Mouse (Mus musculus) midbrain, postnatal 0 days (tissue): ENCODE measurements around the gene Tnc. TPM values are rescaled to one million over a fixed set of nuclear protein-coding genes. Genes with fewer than 3 reads are reported as not detected.
"Not testable (repeated sequence)": the region's sequence is repeated elsewhere in the genome, so short reads cannot be mapped to it uniquely, and the experiment has no call there.

Experiments used
- ATAC-seq: fragments of 200-750 bp; cut with Nextera tagmentation; 2 replicates; pipeline ENCODE4 v1.8.0; 2017; ENCODE audit warnings: moderate number of reproducible peaks, mild to moderate bottlenecking, moderate TSS enrichment, moderate library complexity; ENCODE audit not compliant: low FRiP score
- DNase-seq: peaks from one replicate; pipeline ENCODE4 v3.0.0-alpha.2; 2015; ENCODE audit warnings: low spot score
- H3K27ac ChIP-seq: fragments of 300-500 bp; sonication (generic); 2 replicates; pipeline ENCODE4 v1.5.1; 2014; ENCODE audit warnings: low read depth, mild to moderate bottlenecking, low read length, mixed read lengths
- H3K27me3 ChIP-seq: fragments of 300-500 bp; sonication (generic); 2 replicates; pipeline ENCODE4 v1.6.1; 2014; ENCODE audit warnings: low read length, control low read depth, mixed read lengths; ENCODE audit not compliant: insufficient read depth
- H3K36me3 ChIP-seq: fragments of 300-500 bp; sonication (generic); 2 replicates; pipeline ENCODE4 v1.6.1; 2014; ENCODE audit warnings: low read length, control low read depth, mixed read lengths; ENCODE audit not compliant: insufficient read depth
- H3K4me1 ChIP-seq: fragments of 300-500 bp; sonication (generic); 2 replicates; pipeline ENCODE4 v1.6.1; 2014; ENCODE audit warnings: mild to moderate bottlenecking, control low read depth, antibody characterized with exemption, low read length, mixed read lengths; ENCODE audit not compliant: insufficient read depth
- H3K4me2 ChIP-seq: fragments of 300-500 bp; sonication (generic); 2 replicates; pipeline ENCODE4 v1.6.1; 2014; ENCODE audit warnings: low read depth, mild to moderate bottlenecking, low read length, mixed read lengths; ENCODE audit not compliant: poor library complexity, severe bottlenecking
- H3K4me3 ChIP-seq: fragments of 300-500 bp; sonication (generic); 2 replicates; pipeline ENCODE4 v1.5.1; 2014; ENCODE audit warnings: low read depth, mild to moderate bottlenecking, low read length, moderate library complexity
- H3K9ac ChIP-seq: fragments of 300-500 bp; sonication (generic); replicated peaks from 2 replicates; pipeline ENCODE4 v1.6.1; 2014; ENCODE audit warnings: mild to moderate bottlenecking, low read length, moderate library complexity, mixed read lengths; ENCODE audit not compliant: poor library complexity, severe bottlenecking
- H3K9me3 ChIP-seq: fragments of 300-500 bp; sonication (generic); 2 replicates; pipeline ENCODE4 v1.6.1; 2016; ENCODE audit warnings: low read length, control low read depth
- CTCF ChIP-seq: IDR thresholded peaks from 2 replicates; pipeline ENCODE4 v1.5.1; 2016; ENCODE audit warnings: antibody characterized with exemption, mild to moderate bottlenecking
- WGBS: fragments of 180-500 bp; shearing (Covaris S2); extraction: QIAGEN DNeasy Blood & Tissue Kit; methylation state at CpG from one replicate; pipeline ENCODE4 v1.1.7; 2014; 5-methylcytosine and 5-hydroxymethylcytosine counted together
- polyA plus RNA-seq: library from polyadenylated mRNA; unstranded; fragments of >200 nt; fragmentation: Nextera tagmentation; extraction: Ambion mirVana; gene quantifications from 2 replicates; pipeline ENCODE4 v1.2.1, GENCODE M21; 2015
- total RNA-seq: library from RNA; depleted of rRNA; stranded (reverse); fragments of >200 nt; gene quantifications from 2 replicates; pipeline ENCODE4 v1.2.3, GENCODE M21; 2014

The Tnc gene
- total and polyA plus RNA-seq, 2 experiments from 2014 or later, result 38.2 to 167 TPM

DNA sequence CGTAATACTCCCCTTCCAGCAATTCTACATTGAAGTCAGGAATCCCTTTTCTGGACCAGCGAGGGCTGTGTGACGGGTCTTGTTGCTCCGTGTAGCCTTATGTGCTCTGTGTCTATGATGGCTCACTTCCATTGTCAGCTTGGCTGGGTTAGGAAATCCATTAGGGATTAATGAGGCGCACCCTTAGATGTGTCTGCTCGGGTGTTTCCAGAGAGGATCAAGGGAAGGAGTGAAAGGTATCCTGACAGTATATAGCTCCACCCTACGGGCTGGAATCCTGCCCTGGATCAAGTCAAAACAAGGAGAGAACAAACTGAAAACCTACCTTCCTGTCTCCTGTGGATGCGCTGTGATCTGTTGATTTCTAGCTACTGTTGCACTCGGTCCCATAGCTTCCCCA lies 96.8 kb downstream of the Tnc start:
- no peaks in the 10 kb centered on the region for H3K36me3 ChIP-seq
- WGBS, result 83% methylated on average over 9 of the region's 9 CpGs
- H3K9me3 ChIP-seq, result no peaks in the 10 kb centered on the region
- no peak overlapping the region for H3K27ac ChIP-seq
- no peak overlapping the region for H3K4me3 ChIP-seq
- DNase-seq (no peak), ATAC-seq (no peak)
- H3K27me3 ChIP-seq, result no peaks in the 10 kb centered on the region
- no peak for TF ChIP-seq CTCF
- H3K4me1 ChIP-seq, result no peaks in the 10 kb centered on the region
- H3K4me2 ChIP-seq, result no peak overlapping the region
- H3K9ac ChIP-seq, result no peak overlapping the region

DNA sequence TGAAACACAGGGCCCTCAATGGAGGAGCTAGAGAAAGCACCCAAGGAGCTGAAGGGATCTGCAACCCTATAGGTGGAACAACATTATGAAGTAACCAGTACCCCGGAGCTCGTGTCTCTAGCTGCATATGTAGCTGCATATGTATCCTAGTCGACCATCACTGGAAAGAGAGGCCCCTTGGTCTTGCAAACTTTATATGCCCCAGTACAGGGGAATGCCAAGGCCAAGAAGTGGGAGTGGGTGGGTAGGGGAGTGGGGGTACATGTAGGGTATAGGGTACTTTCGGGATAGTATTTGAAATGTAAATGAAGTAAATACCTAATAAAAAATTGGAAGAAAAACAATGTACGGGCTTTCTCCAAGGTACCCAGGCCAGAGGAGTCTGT lies 98.1 kb downstream of the Tnc start:
- DNase-seq, result not testable (repeated sequence)

DNA sequence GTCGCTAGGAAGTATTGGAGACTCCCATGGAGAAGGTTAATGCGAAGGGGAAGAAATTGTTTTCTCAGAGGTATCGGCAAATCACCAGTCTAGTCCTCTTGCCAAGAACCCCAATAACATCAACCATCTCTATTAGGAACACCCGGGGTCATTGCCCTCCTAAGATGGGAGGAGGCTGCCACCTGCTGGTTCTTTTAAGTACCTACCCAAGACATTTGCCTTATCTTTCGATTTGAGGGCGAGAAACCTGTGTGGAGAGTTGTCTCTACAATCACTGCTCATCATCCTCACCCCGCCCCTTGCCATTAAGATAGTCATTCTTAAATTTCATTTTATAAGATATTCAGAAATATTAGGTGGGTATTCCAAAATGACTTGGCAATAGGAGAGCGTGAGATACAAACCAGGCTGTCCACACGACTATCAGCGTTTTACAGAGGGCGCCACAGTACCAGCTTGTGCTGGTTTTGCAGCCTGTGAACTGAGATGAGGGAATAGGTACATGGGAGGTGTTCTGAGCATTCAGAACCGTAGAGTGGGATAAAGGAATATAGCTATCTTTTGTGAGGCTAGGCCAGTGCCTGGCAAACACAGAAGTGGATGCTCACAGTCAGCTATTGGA lies 98.6 kb downstream of the Tnc start:
- Histone ChIP-seq H3K9ac (no peak overlapping the region), H3K4me3 (no peak overlapping the region), H3K27me3 (no peaks in the 10 kb centered on the region), H3K27ac (no peak overlapping the region), H3K36me3 (no peaks in the 10 kb centered on the region), H3K4me1 (no peaks in the 10 kb centered on the region), H3K4me2 (no peak overlapping the region), H3K9me3 (no peaks in the 10 kb centered on the region)
- 41% methylated on average over 12 of the region's 12 CpGs for WGBS
- TF ChIP-seq CTCF, result peak; percentile 88
- ATAC-seq (peak; percentile 80), DNase-seq (peak; percentile 87)

More for the DNA sequence above, 98.1 kb downstream of the Tnc start:
- H3K4me2 ChIP-seq, H3K4me3 ChIP-seq, H3K4me1 ChIP-seq, ATAC-seq, H3K36me3 ChIP-seq, H3K9ac ChIP-seq, H3K27me3 ChIP-seq, H3K27ac ChIP-seq, H3K9me3 ChIP-seq: not testable (repeated sequence)
- 90% methylated on average over 5 of the region's 5 CpGs for WGBS

DNA sequence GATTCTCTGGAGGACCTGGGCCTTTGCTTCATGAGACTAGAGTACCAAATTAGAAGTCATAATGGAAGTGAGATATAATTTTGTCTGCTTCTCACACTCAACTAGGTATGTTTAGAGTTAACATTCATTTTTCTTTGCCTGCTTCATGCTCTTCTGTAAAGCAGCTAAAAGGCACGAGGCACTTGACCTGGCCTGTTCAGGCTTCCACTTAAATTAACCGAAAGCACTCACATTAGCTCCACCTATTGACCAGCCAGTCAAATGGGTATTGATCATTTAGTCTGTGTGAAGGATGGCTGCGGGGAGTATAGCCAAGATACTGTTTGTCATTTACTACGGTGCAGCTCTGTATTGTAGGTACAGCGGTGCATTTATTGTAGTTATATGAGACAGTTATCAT lies 103.0 kb downstream of the Tnc start:
- H3K4me2 ChIP-seq, result no peak overlapping the region
- ATAC-seq, result no peak
- no peak overlapping the region for H3K27ac ChIP-seq
- H3K36me3 ChIP-seq, result no peaks in the 10 kb centered on the region
- H3K27me3 ChIP-seq, result no peaks in the 10 kb centered on the region
- no peak overlapping the region for H3K4me3 ChIP-seq
- H3K9ac ChIP-seq, result no peak overlapping the region
- no peaks in the 10 kb centered on the region for H3K9me3 ChIP-seq
- WGBS, result 73% methylated on average over 5 of the region's 5 CpGs
- TF ChIP-seq CTCF, result peak; percentile 20
- no peak for DNase-seq
- no peaks in the 10 kb centered on the region for H3K4me1 ChIP-seq

DNA sequence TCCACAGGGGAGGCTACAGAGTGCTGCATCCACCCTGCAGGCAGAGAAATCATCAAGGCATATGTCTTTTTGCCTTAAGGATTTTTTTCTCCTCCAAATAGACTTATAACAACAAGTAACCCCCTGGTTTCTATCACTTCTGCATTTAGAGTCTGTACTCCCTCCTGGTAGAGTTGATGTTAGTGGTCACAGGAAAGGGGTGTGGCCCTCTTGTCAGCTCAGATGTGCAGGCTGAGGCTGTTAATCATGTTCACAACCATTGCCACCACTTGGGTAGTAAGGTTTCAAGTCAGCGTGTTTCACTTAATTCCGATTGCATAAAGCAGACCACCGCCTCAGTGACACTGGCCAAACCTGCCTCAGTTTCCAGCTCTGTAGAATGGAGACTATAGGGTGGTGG lies 103.9 kb downstream of the Tnc start:
- Histone ChIP-seq H3K9ac (no peak overlapping the region), H3K36me3 (no peaks in the 10 kb centered on the region), H3K4me2 (no peak overlapping the region), H3K4me1 (no peaks in the 10 kb centered on the region), H3K27me3 (no peaks in the 10 kb centered on the region), H3K27ac (no peak overlapping the region), H3K4me3 (no peak overlapping the region), H3K9me3 (no peaks in the 10 kb centered on the region)
- DNase-seq (no peak), ATAC-seq (no peak)
- no peak for TF ChIP-seq CTCF
- WGBS, result 94% methylated on average over 3 of the region's 3 CpGs

DNA sequence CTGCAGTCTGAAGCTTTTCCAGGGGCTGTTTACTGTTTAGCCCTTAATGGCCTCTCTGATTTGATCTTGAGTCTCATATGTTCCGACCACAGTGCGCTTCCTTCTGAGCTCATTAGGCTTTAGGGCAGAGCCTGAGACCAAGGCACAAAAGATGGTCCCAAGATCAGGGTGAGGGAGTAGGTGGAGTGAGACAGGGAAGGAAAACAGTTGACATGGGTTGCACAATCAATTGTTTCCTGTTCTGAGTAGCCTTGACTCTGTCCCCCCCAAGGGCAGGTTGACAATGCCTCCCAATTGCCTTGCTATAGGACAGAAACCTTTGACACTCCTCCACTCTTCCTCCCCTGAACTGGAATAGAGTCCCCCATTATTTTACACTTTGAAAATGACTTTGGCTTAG lies 105.4 kb downstream of the Tnc start:
- no peak for DNase-seq
- ATAC-seq, result no peak
- Histone ChIP-seq H3K27me3 (no peaks in the 10 kb centered on the region), H3K9ac (no peak overlapping the region), H3K4me3 (no peak overlapping the region), H3K4me2 (no peak overlapping the region), H3K36me3 (no peaks in the 10 kb centered on the region), H3K27ac (no peak overlapping the region), H3K9me3 (no peaks in the 10 kb centered on the region), H3K4me1 (no peaks in the 10 kb centered on the region)
- TF ChIP-seq CTCF, result no peak
- 91% methylated on average over 2 of the region's 2 CpGs for WGBS
